Mouse (Mus musculus): ENCODE data around the gene Olfm4.

Gene Olfm4

GRCm38 (mm10) chr14:80029297-80030001 lies 45.6 kb downstream of the Olfm4 start:
- no peak for DNase-seq

- DNase-seq = no peak
These were observed 55.9 kb downstream of the Olfm4 start for GRCm38 (mm10) chr14:80039645-80040272.

- DNase-seq = no peak
These were observed 62.3 kb downstream of the Olfm4 start for GRCm38 (mm10) chr14:80046104-80046734.

- no peak for DNase-seq
These were observed 63.7 kb downstream of the Olfm4 start for GRCm38 (mm10) chr14:80047368-80048101.

GRCm38 (mm10) chr14:80055725-80056124 lies 71.8 kb downstream of the Olfm4 start:
- DNase-seq = no peak

- DNase-seq = no peak
These were observed 77.8 kb downstream of the Olfm4 start for GRCm38 (mm10) chr14:80061686-80062085.

- DNase-seq = no peak
These were observed 79.0 kb downstream of the Olfm4 start for GRCm38 (mm10) chr14:80062896-80063295.

GRCm38 (mm10) chr14:80070580-80070979 lies 86.7 kb downstream of the Olfm4 start:
- DNase-seq = no peak
